Mouse (Mus musculus) embryonic facial prominence, embryonic 10.5 days (tissue): ENCODE measurements around the gene Hist1h2bg. TPM values are rescaled to one million over a fixed set of nuclear protein-coding genes. Genes with fewer than 3 reads are reported as not detected.
A peak's percentile ranks its signal among the peaks of the same experiment; 100 is the strongest.
"Not testable (repeated sequence)": the region's sequence is repeated elsewhere in the genome, so short reads cannot be mapped to it uniquely, and the experiment has no call there.

ENCODE experiments used
- DNase-seq: peaks from one replicate; pipeline ENCODE4 v3.0.0-alpha.2; 2017; ENCODE audit warnings: low spot score
- H3K27ac ChIP-seq: fragments of 300-500 bp; sonication (generic); replicated peaks from 2 replicates; pipeline ENCODE4 v1.5.1; 2016; ENCODE audit warnings: mild to moderate bottlenecking
- H3K27me3 ChIP-seq: fragments of 300-500 bp; sonication (generic); replicated peaks from 2 replicates; pipeline ENCODE4 v1.6.1; 2016; ENCODE audit warnings: low read depth, mild to moderate bottlenecking; ENCODE audit not compliant: poor library complexity, severe bottlenecking
- H3K36me3 ChIP-seq: fragments of 300-500 bp; sonication (generic); replicated peaks from 2 replicates; pipeline ENCODE4 v1.6.1; 2016; ENCODE audit warnings: mild to moderate bottlenecking, moderate library complexity
- H3K4me1 ChIP-seq: fragments of 300-500 bp; sonication (generic); 2 replicates; pipeline ENCODE4 v1.6.1; 2016
- H3K4me3 ChIP-seq: fragments of 300-500 bp; sonication (generic); 2 replicates; pipeline ENCODE4 v1.5.1; 2016; ENCODE audit warnings: mild to moderate bottlenecking, moderate library complexity
- H3K9me3 ChIP-seq: fragments of 300-500 bp; sonication (generic); 2 replicates; pipeline ENCODE4 v1.6.1; 2016; ENCODE audit warnings: mild to moderate bottlenecking
- whole genome bisulfite sequencing: fragments of 180-500 bp; shearing (Covaris S2); methylation state at CpG from one replicate; pipeline ENCODE4 v1.1.7; 2016; 5-methylcytosine and 5-hydroxymethylcytosine counted together
- polyA plus RNA-seq: library from polyadenylated mRNA; unstranded; fragments of >200 nt; fragmentation: Nextera tagmentation; extraction: Ambion mirVana; gene quantifications from 2 replicates; pipeline ENCODE4 v1.2.1, GENCODE M21; 2016

Gene Hist1h2bg
- polyA plus RNA-seq, 1 experiment from 2014 or later, result 9.8 TPM

- H3K9me3 ChIP-seq, H3K4me1 ChIP-seq, DNase-seq, H3K27me3 ChIP-seq, H3K36me3 ChIP-seq: not testable (repeated sequence)
- 21% methylated on average over 2 of the region's 2 CpGs for WGBS
- Histone ChIP-seq H3K27ac (peak overlapping the region; percentile 71), H3K4me3 (peak overlapping the region; percentile 33; the same call in 1 of the 2 replicates)
These were observed 10.5 kb upstream of the Hist1h2bg start for GRCm38 (mm10) chr13:23560699-23561098.

- H3K9me3 ChIP-seq, H3K4me1 ChIP-seq: not testable (repeated sequence)
- peak overlapping the region; percentile 98 for H3K27ac ChIP-seq
These were observed 9.7 kb upstream of the Hist1h2bg start for GRCm38 (mm10) chr13:23561531-23561882.

GRCm38 (mm10) chr13:23561883-23562659 lies 9.1 kb upstream of the Hist1h2bg start, which contains the start of gene Hist1h3e:
Hist1h3e (minus strand) TSS chr13:23562369.
- WGBS, result under 1% methylated on average over 67 of the region's 67 CpGs
- not testable (repeated sequence) for H3K4me1 ChIP-seq, H3K36me3 ChIP-seq, H3K27me3 ChIP-seq, H3K9me3 ChIP-seq
- DNase-seq, result peak; percentile 94
- Histone ChIP-seq H3K27ac (peak within 1 kb of the TSS; percentile 98), H3K4me3 (peak within 1 kb of the TSS; percentile 55)

More at GRCm38 (mm10) chr13:23561531-23561882, 9.7 kb upstream of the Hist1h2bg start:
- not testable (repeated sequence) for DNase-seq, H3K36me3 ChIP-seq, H3K27me3 ChIP-seq
- 0% methylated on average over 2 of the region's 5 CpGs for WGBS
- peak overlapping the region; percentile 55 for H3K4me3 ChIP-seq

GRCm38 (mm10) chr13:23562699-23563462 lies 8.3 kb upstream of the Hist1h2bg start:
- H3K4me3 ChIP-seq, result peak overlapping the region; percentile 55
- no peaks in the 10 kb centered on the region for H3K36me3 ChIP-seq
- 4% methylated on average over 18 of the region's 18 CpGs for WGBS
- DNase-seq, result peak; percentile 42
- H3K9me3 ChIP-seq, result no peaks in the 10 kb centered on the region
- no peaks in the 10 kb centered on the region for H3K27me3 ChIP-seq
- 0 out of 2 replicates have a peak, but pooled peaks cover 3% of the 10 kb centered on the region for H3K4me1 ChIP-seq
- H3K27ac ChIP-seq, result peak overlapping the region; percentile 98

- Histone ChIP-seq H3K4me1 (0 out of 2 replicates have a peak, but pooled peaks cover 3% of the 10 kb centered on the region), H3K9me3 (no peaks in the 10 kb centered on the region), H3K27me3 (no peaks in the 10 kb centered on the region), H3K4me3 (no peak overlapping the region), H3K27ac (peak overlapping the region; percentile 98), H3K36me3 (no peaks in the 10 kb centered on the region)
- WGBS, result 88% methylated on average over 2 of the region's 2 CpGs
- no peak for DNase-seq
These were observed 6.7 kb upstream of the Hist1h2bg start for GRCm38 (mm10) chr13:23564482-23564881.

GRCm38 (mm10) chr13:23570261-23571021 lies 755 bp upstream of the Hist1h2bg start:
- 1% methylated on average over 29 of the region's 41 CpGs for WGBS
- not testable (repeated sequence) for H3K27me3 ChIP-seq, H3K36me3 ChIP-seq, H3K9me3 ChIP-seq
- peak overlapping the region; percentile 98 for H3K27ac ChIP-seq
- DNase-seq, result peak; percentile 26
- H3K4me1 ChIP-seq, result peaks cover 13% of the 10 kb centered on the region
- peak overlapping the region; percentile 61 for H3K4me3 ChIP-seq

- not testable (repeated sequence) for H3K27me3 ChIP-seq, H3K36me3 ChIP-seq, H3K9me3 ChIP-seq
- under 1% methylated on average over 20 of the region's 34 CpGs for WGBS
- DNase-seq, result peak; percentile 26
- H3K4me3 ChIP-seq, result peak overlapping the region; percentile 61
- H3K4me1 ChIP-seq, result peaks cover 18% of the 10 kb centered on the region
- peak overlapping the region; percentile 92 for H3K27ac ChIP-seq
These were observed 465 bp downstream of the Hist1h2bg start for GRCm38 (mm10) chr13:23571504-23572217.

GRCm38 (mm10) chr13:23572218-23573033 lies 1.2 kb downstream of the Hist1h2bg start:
- peak overlapping the region; percentile 92 for H3K27ac ChIP-seq
- 47% methylated on average over 2 of the region's 2 CpGs for WGBS
- no peak for DNase-seq

GRCm38 (mm10) chr13:23573034-23573897 lies 2.1 kb downstream of the Hist1h2bg start:
- DNase-seq, result peak; percentile 41
- peak overlapping the region; percentile 61 for H3K4me3 ChIP-seq
- H3K27ac ChIP-seq, result peak overlapping the region; percentile 92
- H3K9me3 ChIP-seq, H3K27me3 ChIP-seq, H3K36me3 ChIP-seq: not testable (repeated sequence)
- 12% methylated on average over 20 of the region's 20 CpGs for WGBS
- H3K4me1 ChIP-seq, result peaks cover 26% of the 10 kb centered on the region

More at GRCm38 (mm10) chr13:23572218-23573033, 1.2 kb downstream of the Hist1h2bg start:
- Histone ChIP-seq H3K27me3 (no peaks in the 10 kb centered on the region), H3K36me3 (no peaks in the 10 kb centered on the region), H3K4me3 (peak overlapping the region; percentile 61), H3K9me3 (no peaks in the 10 kb centered on the region), H3K4me1 (peaks cover 26% of the 10 kb centered on the region)

GRCm38 (mm10) chr13:23573898-23574524 lies 2.8 kb downstream of the Hist1h2bg start, which contains the start of the genes Hist1h2bf and Hist1h2ad:
Hist1h2bf (minus strand) TSS chr13:23574196.
Hist1h2ad (plus strand) TSS chr13:23574381.
- Histone ChIP-seq H3K27ac (peak within 1 kb of the TSS; percentile 92), H3K4me3 (peak within 1 kb of the TSS; percentile 66), H3K4me1 (peaks cover 26% of the 10 kb centered on the region)
- not testable (repeated sequence) for H3K9me3 ChIP-seq, H3K27me3 ChIP-seq, H3K36me3 ChIP-seq
- under 1% methylated on average over 42 of the region's 42 CpGs for WGBS
- DNase-seq, result peak; percentile 89
